Mouse (Mus musculus) myocyte (in vitro differentiated cells): ENCODE results near the gene Spi1.

ENCODE experiments used
- MYOD1 ChIP-seq, 3 experiments: IDR thresholded peaks; one replicate each; pipeline ENCODE4 v1.6.1; 2011; ENCODE audit warnings: control low read depth in 2 of 3, low read depth in 2 of 3, mild to moderate bottlenecking in 2 of 3, moderate library complexity in 1 of 3; ENCODE audit not compliant: insufficient read length in 2 of 3, control insufficient read depth in 1 of 3
- POLR2A ChIP-seq: IDR thresholded peaks from one replicate; pipeline ENCODE4 v1.6.1; 2011; ENCODE audit warnings: low read depth, mild to moderate bottlenecking, control low read depth, moderate library complexity; ENCODE audit not compliant: insufficient read length
- POLR2AphosphoS2 ChIP-seq: IDR thresholded peaks from one replicate; pipeline ENCODE4 v1.6.1; 2011; ENCODE audit warnings: low read depth, control low read depth; ENCODE audit not compliant: insufficient read length
- SRF ChIP-seq: IDR thresholded peaks from one replicate; pipeline ENCODE4 v1.6.1; 2011; ENCODE audit warnings: low read depth; ENCODE audit not compliant: control insufficient read depth, insufficient read length

- TF ChIP-seq MYOD1 (IDR thresholded peaks at IDR 0.05; ENCODE audit: control insufficient read depth in 1 of 3, insufficient read length in 2 of 3, low read depth in 2 of 3) (no peak), SRF (no peak), POLR2A (no peak), POLR2AphosphoS2 (no peak)
Observed at GRCm38 (mm10) chr2:91154091-91154490, 71.9 kb downstream of the Spi1 start.
